Mouse (Mus musculus) liver (tissue): ENCODE results near the gene Olfr527.

Experiments
- DNase-seq: peaks from one replicate; pipeline ENCODE4 v3.0.0-alpha.2; 2020; ENCODE audit warnings: mixed read lengths

Gene Olfr527

GRCm38 (mm10) chr7:140333717-140334116, at the start of gene Olfr527:
Gene Olfr527, plus strand, starts transcription at chr7:140334017.
- DNase-seq = no peak

DNA sequence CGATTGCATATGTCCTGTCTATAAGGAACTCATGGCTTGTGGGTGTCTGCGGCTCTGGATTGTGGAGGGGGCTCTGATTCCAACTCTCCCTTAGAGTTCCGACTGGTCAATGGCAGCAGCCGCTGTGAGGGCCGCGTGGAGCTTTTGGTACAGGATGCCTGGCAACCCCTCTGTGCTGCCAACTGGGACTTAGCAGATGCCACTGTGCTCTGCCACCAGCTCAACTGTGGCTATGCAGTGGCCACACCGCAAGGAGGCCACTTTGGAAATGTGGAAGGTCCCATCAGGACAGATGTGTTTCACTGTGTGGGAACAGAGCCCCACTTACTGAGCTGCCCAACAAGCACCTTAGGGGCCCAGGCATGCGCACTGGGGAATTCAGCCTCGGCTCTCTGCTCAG, 38.1 kb upstream of the Olfr527 start:
- DNase-seq = no peak

GRCm38 (mm10) chr7:140296876-140297275, 36.9 kb upstream of the Olfr527 start:
- DNase-seq = no peak

- no peak for DNase-seq
Observed at GRCm38 (mm10) chr7:140299416-140299815, 34.4 kb upstream of the Olfr527 start.

GRCm38 (mm10) chr7:140319861-140320385, 13.9 kb upstream of the Olfr527 start:
- no peak for DNase-seq

DNA sequence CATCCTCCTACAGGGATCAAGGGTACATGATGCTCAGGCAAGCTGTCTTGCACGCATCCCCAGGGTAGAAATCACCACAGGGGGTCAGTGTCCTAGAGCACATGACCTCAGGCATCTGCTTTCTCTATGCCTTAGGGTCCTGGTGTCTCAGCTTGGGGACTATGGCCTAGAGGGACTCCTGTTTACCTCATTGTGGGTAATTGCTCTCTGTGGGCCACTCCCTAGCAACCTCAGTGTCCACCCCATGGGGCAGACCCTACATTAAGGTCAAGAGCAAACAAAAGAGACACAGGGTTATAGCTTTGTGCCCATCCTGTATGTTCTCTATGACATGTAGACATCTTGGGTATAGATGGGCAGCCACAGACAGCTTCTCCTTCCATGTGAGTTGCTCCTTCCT, 13.3 kb upstream of the Olfr527 start, which contains the start of gene Olfr525:
Olfr525 (plus strand) TSS at position 301 of the 400 bp plus-strand sequence.
- DNase-seq = no peak

GRCm38 (mm10) chr7:140321135-140321534, 12.7 kb upstream of the Olfr527 start:
- no peak for DNase-seq

GRCm38 (mm10) chr7:140329766-140330304, 4.0 kb upstream of the Olfr527 start:
- no peak for DNase-seq

DNA sequence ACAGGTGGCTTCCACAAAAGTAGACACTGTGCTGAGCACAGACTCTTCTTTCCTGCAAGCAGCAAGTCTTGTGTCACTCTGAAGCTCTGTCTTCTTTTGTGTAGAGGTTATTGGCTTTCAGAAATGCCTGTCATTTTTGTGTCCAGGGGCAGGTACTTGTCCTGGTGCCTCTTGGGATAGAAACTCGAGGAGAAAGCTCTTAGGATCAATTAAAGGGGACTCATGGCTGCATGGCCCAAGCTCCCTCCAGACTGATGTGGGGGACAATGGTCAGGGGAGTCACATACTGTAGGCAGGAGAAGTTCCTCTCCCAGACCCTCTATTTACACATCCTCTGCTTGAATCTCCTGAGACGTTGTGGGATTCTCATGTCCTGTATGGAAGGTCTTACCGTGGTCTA, 27.8 kb downstream of the Olfr527 start, which contains the start of gene Olfr60:
Olfr60 (minus strand) TSS at position 101 of the 400 bp plus-strand sequence.
- DNase-seq = no peak

DNA sequence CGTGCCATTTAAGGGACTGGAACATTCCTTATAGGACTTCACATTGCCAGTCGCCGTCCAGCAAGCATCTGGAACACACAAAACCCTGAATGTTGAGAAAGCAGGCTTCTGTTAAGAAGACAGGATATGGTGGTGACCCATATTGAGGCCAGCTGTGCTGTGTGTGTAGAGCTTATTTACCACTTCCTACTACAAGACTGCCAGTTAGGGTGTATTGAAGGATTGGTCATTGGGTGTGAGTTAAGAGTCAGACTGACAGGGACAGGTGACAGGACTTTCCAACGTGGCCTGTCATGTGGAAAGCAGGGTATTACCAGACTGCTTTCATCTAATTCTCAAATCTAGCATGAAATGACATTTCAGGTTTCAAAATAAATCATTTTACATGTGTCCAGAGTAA, 40.5 kb downstream of the Olfr527 start:
- DNase-seq = no peak

DNA sequence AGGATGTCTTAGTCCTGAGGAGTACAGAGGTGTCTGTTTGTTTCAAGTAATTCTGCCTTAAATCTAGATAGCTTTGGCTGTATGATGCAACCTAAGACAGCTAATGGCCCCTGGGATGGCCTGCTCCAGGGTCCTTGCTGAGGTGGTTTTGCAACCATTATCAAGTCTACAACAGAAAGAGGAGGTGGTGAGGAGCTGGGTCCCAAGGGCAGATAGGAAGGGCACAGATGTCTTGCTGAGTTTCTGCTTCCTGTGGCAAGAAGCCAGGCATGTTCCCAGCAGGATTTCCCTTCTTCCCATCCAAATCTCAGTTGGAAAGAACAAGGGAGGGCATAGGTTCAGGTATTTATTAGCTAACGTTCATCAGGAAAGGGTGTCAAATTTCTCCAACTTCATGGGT, 42.4 kb downstream of the Olfr527 start, which contains the start of gene Olfr530:
Olfr530 (minus strand) TSS at position 101 of the 400 bp plus-strand sequence.
- DNase-seq = no peak

DNA sequence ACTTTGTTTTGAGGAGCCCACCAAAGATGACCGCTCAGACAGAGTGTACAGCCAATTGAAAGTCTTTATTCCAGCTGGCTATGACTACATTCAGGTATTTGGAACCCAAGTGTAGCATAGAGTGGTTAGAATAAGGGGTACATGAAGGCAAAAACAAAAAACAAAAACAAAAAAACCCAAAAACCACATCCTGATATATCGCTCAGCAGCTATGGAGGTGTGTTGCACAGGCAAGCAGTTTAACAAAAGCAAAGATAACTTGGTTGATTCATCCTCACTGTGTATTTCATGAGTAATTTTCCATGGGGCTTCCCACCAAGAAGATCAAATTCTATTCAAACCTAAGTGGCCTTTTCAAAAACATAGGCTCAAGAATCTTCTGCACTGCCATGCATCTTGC, 43.1 kb downstream of the Olfr527 start:
- DNase-seq = no peak
